Comparison of ENCODE assay signal across 9 mouse cellular contexts in the genomic region with DNA sequence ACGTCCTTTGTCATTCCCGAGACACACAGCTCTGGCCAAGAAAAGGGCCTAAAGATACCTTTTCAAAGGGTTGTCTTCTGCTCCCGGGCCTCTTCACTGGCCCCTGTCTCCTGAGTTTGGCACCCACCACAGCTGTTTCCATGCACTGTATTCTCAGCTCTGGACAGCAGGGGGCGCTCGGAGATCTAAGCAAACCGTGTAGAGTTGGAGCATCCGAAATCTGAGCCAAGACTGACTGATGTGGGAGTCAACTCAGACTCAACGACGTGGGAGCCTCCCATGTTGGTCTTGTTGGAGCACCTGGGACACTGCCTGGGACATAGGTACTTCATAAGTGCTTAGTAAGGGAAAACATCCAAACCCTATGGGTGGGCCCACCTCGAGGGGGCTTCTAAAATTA. TPM values are rescaled to one million over a fixed set of nuclear protein-coding genes. Genes with fewer than 3 reads are reported as not detected.
DNase-seq lines count a peak whose midpoint lies in the region; ATAC-seq lines count a peak whose summit lies in the region.
"Had no signal": no experiment of that assay in that cellular context is flagged by ENCODE, and none has a peak within 500 bp of the region (broad histone marks: within the 10 kb centered on the region; RNA-seq: fewer than 3 reads in every experiment).

No protein-coding gene starts in this region.

- H3K4me1 ChIP-seq in embryonic facial prominence, embryonic 15.5 days, result no peaks in the 10 kb centered on the region
- H3K4me1 ChIP-seq in heart, embryonic 16.5 days (ENCODE audit: control insufficient read depth, insufficient read depth, low read length), result peaks cover 2% of the 10 kb centered on the region; the same call in 1 of the 2 replicates
- H3K4me1 ChIP-seq in liver, embryonic 11.5 days (replicated peaks; ENCODE audit: control insufficient read depth, insufficient read depth, low read length), result peaks cover 8% of the 10 kb centered on the region
- H3K4me1 ChIP-seq in neural tube, embryonic 11.5 days (ENCODE audit: control insufficient read depth, insufficient read depth, low read length), result no peaks in the 10 kb centered on the region
- H3K4me1 ChIP-seq in stomach, embryonic 15.5 days, result no peaks in the 10 kb centered on the region

- H3K27ac ChIP-seq in embryonic facial prominence, embryonic 15.5 days (replicated peaks), result no peak overlapping the region
- no peak overlapping the region for H3K27ac ChIP-seq in heart, embryonic 16.5 days (ENCODE audit: low read length)
- H3K27ac ChIP-seq in liver, embryonic 11.5 days (ENCODE audit: low read depth, low read length), result no peak overlapping the region
- no peak overlapping the region for H3K27ac ChIP-seq in neural tube, embryonic 11.5 days (ENCODE audit: low read depth, low read length)
- no peak overlapping the region for H3K27ac ChIP-seq in stomach, embryonic 15.5 days

- no peak overlapping the region for H3K4me2 ChIP-seq in embryonic facial prominence, embryonic 15.5 days (replicated peaks)
- no peak overlapping the region for H3K4me2 ChIP-seq in heart, embryonic 16.5 days (ENCODE audit: low read depth, low read length)
- no peak overlapping the region for H3K4me2 ChIP-seq in liver, embryonic 11.5 days
- no peak overlapping the region for H3K4me2 ChIP-seq in neural tube, embryonic 11.5 days (ENCODE audit: low read depth)
- no peak overlapping the region for H3K4me2 ChIP-seq in stomach, embryonic 15.5 days

- ATAC-seq in CD4-positive, CD25-positive, alpha-beta regulatory T cell, adult 4 months, result peak; percentile 79
- ATAC-seq in embryonic facial prominence, embryonic 15.5 days (ENCODE audit: insufficient number of reproducible peaks, low FRiP score, low TSS enrichment, low read depth), result 0 out of 2 replicates have a peak, but pooled peaks have one; percentile 48
- ATAC-seq in heart, embryonic 16.5 days (replicated peaks; ENCODE audit: extremely low read depth, insufficient read depth, low FRiP score), result peak; percentile 43; the same call in 1 of the 2 replicates
- 0 out of 2 replicates have a peak, but pooled peaks have one; percentile 13 for ATAC-seq in liver, embryonic 11.5 days (replicated peaks; ENCODE audit: low FRiP score)
- ATAC-seq in neural tube, embryonic 11.5 days (ENCODE audit: insufficient read depth, low FRiP score, low TSS enrichment), result 0 out of 2 replicates have a peak, but pooled peaks have one; percentile 45
- ATAC-seq in stomach, embryonic 15.5 days (ENCODE audit: insufficient read depth, low FRiP score, low read depth), result peak; percentile 57

- H3K36me3 ChIP-seq in embryonic facial prominence, embryonic 15.5 days, result peaks cover 13% of the 10 kb centered on the region
- H3K36me3 ChIP-seq in heart, embryonic 16.5 days (ENCODE audit: control insufficient read depth, insufficient read depth), result peaks cover 8% of the 10 kb centered on the region
- peaks cover 4% of the 10 kb centered on the region for H3K36me3 ChIP-seq in liver, embryonic 11.5 days (ENCODE audit: control insufficient read depth, insufficient read depth, low read length)
- peaks cover 2% of the 10 kb centered on the region for H3K36me3 ChIP-seq in neural tube, embryonic 11.5 days (ENCODE audit: control insufficient read depth, insufficient read depth, low read length)
- peaks cover 8% of the 10 kb centered on the region for H3K36me3 ChIP-seq in stomach, embryonic 15.5 days

- H3K9me3 ChIP-seq in embryonic facial prominence, embryonic 15.5 days (replicated peaks), result no peaks in the 10 kb centered on the region
- no peaks in the 10 kb centered on the region for H3K9me3 ChIP-seq in heart, embryonic 16.5 days (replicated peaks; ENCODE audit: control insufficient read depth, low read length)
- no peaks in the 10 kb centered on the region for H3K9me3 ChIP-seq in liver, embryonic 11.5 days (ENCODE audit: control insufficient read depth, low read length)
- H3K9me3 ChIP-seq in neural tube, embryonic 11.5 days (ENCODE audit: control insufficient read depth, low read length), result no peaks in the 10 kb centered on the region
- no peaks in the 10 kb centered on the region for H3K9me3 ChIP-seq in stomach, embryonic 15.5 days

- peak; percentile 91 for DNase-seq in brain, adult 2 months (ENCODE audit: low read depth, low spot score)
- DNase-seq in kidney, postnatal 10 days, result peak; percentile 93
- peak; percentile 79 for DNase-seq in liver, embryonic 11.5 days (ENCODE audit: low spot score)
- DNase-seq in neural tube, embryonic 11.5 days (ENCODE audit: low spot score), result peak; percentile 88

- no peak overlapping the region for H3K9ac ChIP-seq in embryonic facial prominence, embryonic 15.5 days
- H3K9ac ChIP-seq in heart, embryonic 16.5 days (ENCODE audit: low read length), result no peak overlapping the region
- no peak overlapping the region for H3K9ac ChIP-seq in liver, embryonic 11.5 days (ENCODE audit: low read depth, low read length)
- H3K9ac ChIP-seq in neural tube, embryonic 11.5 days (ENCODE audit: low read length), result no peak overlapping the region
- H3K9ac ChIP-seq in stomach, embryonic 15.5 days, result no peak overlapping the region

- H3K27me3 ChIP-seq in embryonic facial prominence, embryonic 15.5 days, result no peaks in the 10 kb centered on the region
- H3K27me3 ChIP-seq in heart, embryonic 16.5 days (ENCODE audit: control insufficient read depth, insufficient read depth, low read length), result peaks cover 6% of the 10 kb centered on the region; the same call in 1 of the 2 replicates
- H3K27me3 ChIP-seq in liver, embryonic 11.5 days (replicated peaks; ENCODE audit: control insufficient read depth, insufficient read depth, low read length), result no peaks in the 10 kb centered on the region
- no peaks in the 10 kb centered on the region for H3K27me3 ChIP-seq in neural tube, embryonic 11.5 days (ENCODE audit: control insufficient read depth, insufficient read depth, low read length)
- no peaks in the 10 kb centered on the region for H3K27me3 ChIP-seq in stomach, embryonic 15.5 days (replicated peaks)

- 15% methylated on average over 10 of the region's 10 CpGs for WGBS in embryonic facial prominence, embryonic 15.5 days
- 8% methylated on average over 10 of the region's 10 CpGs for WGBS in heart, embryonic 16.5 days
- 14% methylated on average over 10 of the region's 10 CpGs for WGBS in liver, embryonic 11.5 days
- WGBS in neural tube, embryonic 11.5 days, result 15% methylated on average over 10 of the region's 10 CpGs
- WGBS in stomach, embryonic 15.5 days, result 9% methylated on average over 10 of the region's 10 CpGs

- no peak overlapping the region for H3K4me3 ChIP-seq in embryonic facial prominence, embryonic 15.5 days (replicated peaks)
- H3K4me3 ChIP-seq in heart, embryonic 16.5 days (ENCODE audit: low read length), result no peak overlapping the region
- H3K4me3 ChIP-seq in liver, embryonic 11.5 days (ENCODE audit: low read depth, low read length), result no peak overlapping the region
- no peak overlapping the region for H3K4me3 ChIP-seq in neural tube, embryonic 11.5 days (ENCODE audit: low read depth, low read length)
- no peak overlapping the region for H3K4me3 ChIP-seq in stomach, embryonic 15.5 days (replicated peaks)
- H3K4me3 ChIP-seq: erythroblast, embryonic 14.5 days had no signal

RNA-seq across cellular contexts. Expression of a gene that starts 10.1 kb away (rescaled TPM):
- polyA plus RNA-seq in CD4-positive, CD25-positive, alpha-beta regulatory T cell, adult 4 months (2017; shearing (Covaris generic)), result 10 to 100 TPM; 32.0 to 41.1 TPM
- 220 and 225 TPM in 2 replicates for polyA plus RNA-seq in embryonic facial prominence, embryonic 15.5 days (2015; fragmentation: Nextera tagmentation; extraction: Ambion mirVana)
- polyA plus RNA-seq in heart, embryonic 16.5 days (2015; fragmentation: Nextera tagmentation; extraction: Ambion mirVana), result 164 and 168 TPM in 2 replicates
- polyA plus RNA-seq in liver, embryonic 11.5 days (2014; fragmentation: Nextera tagmentation; extraction: Ambion mirVana), result 265 and 295 TPM in 2 replicates
- 274 and 290 TPM in 2 replicates for polyA plus RNA-seq in neural tube, embryonic 11.5 days (2014; fragmentation: Nextera tagmentation; extraction: Ambion mirVana)
- polyA plus RNA-seq in stomach, embryonic 15.5 days (2015; fragmentation: Nextera tagmentation; extraction: Ambion mirVana), result 208 and 227 TPM in 2 replicates

RNA-seq across cellular contexts. Expression of a gene that starts 10.4 kb away (rescaled TPM):
- polyA plus RNA-seq in CD4-positive, CD25-positive, alpha-beta regulatory T cell, adult 4 months (2017; shearing (Covaris generic)), result 1,000 to 10,000 TPM; 1,023 to 1,039 TPM
- polyA plus RNA-seq in embryonic facial prominence, embryonic 15.5 days (2015; fragmentation: Nextera tagmentation; extraction: Ambion mirVana), result 1,008 and 1,040 TPM in 2 replicates
- 2,414 and 2,430 TPM in 2 replicates for polyA plus RNA-seq in heart, embryonic 16.5 days (2015; fragmentation: Nextera tagmentation; extraction: Ambion mirVana)
- polyA plus RNA-seq in liver, embryonic 11.5 days (2014; fragmentation: Nextera tagmentation; extraction: Ambion mirVana), result 1,052 and 1,118 TPM in 2 replicates
- polyA plus RNA-seq in neural tube, embryonic 11.5 days (2014; fragmentation: Nextera tagmentation; extraction: Ambion mirVana), result 920 and 934 TPM in 2 replicates
- 1,112 and 1,167 TPM in 2 replicates for polyA plus RNA-seq in stomach, embryonic 15.5 days (2015; fragmentation: Nextera tagmentation; extraction: Ambion mirVana)

RNA-seq across cellular contexts. Expression of a gene that starts 10.6 kb away (rescaled TPM):
- polyA plus RNA-seq in CD4-positive, CD25-positive, alpha-beta regulatory T cell, adult 4 months (2017; shearing (Covaris generic)), result not detected
- polyA plus RNA-seq in embryonic facial prominence, embryonic 15.5 days (2015; fragmentation: Nextera tagmentation; extraction: Ambion mirVana), result 0.67 and 6.2 TPM in 2 replicates
- polyA plus RNA-seq in heart, embryonic 16.5 days (2015; fragmentation: Nextera tagmentation; extraction: Ambion mirVana), result 0.55 TPM in 1 of 2 replicates, not detected in the other
- 0.69 and 2.4 TPM in 2 replicates for polyA plus RNA-seq in liver, embryonic 11.5 days (2014; fragmentation: Nextera tagmentation; extraction: Ambion mirVana)
- 2.3 and 2.5 TPM in 2 replicates for polyA plus RNA-seq in neural tube, embryonic 11.5 days (2014; fragmentation: Nextera tagmentation; extraction: Ambion mirVana)
- 2.0 and 3.0 TPM in 2 replicates for polyA plus RNA-seq in stomach, embryonic 15.5 days (2015; fragmentation: Nextera tagmentation; extraction: Ambion mirVana)

RNA-seq across cellular contexts. Expression of a gene that starts 31.0 kb away (rescaled TPM):
- under 1 TPM in 1 of 2 experiments, not detected in 1; 0.39 TPM for polyA plus RNA-seq in CD4-positive, CD25-positive, alpha-beta regulatory T cell, adult 4 months (2017; shearing (Covaris generic))
- polyA plus RNA-seq in embryonic facial prominence, embryonic 15.5 days (2015; fragmentation: Nextera tagmentation; extraction: Ambion mirVana), result 8.3 and 10.1 TPM in 2 replicates
- 4.7 and 5.6 TPM in 2 replicates for polyA plus RNA-seq in heart, embryonic 16.5 days (2015; fragmentation: Nextera tagmentation; extraction: Ambion mirVana)
- 1.6 and 4.1 TPM in 2 replicates for polyA plus RNA-seq in liver, embryonic 11.5 days (2014; fragmentation: Nextera tagmentation; extraction: Ambion mirVana)
- 2.5 and 2.6 TPM in 2 replicates for polyA plus RNA-seq in neural tube, embryonic 11.5 days (2014; fragmentation: Nextera tagmentation; extraction: Ambion mirVana)
- polyA plus RNA-seq in stomach, embryonic 15.5 days (2015; fragmentation: Nextera tagmentation; extraction: Ambion mirVana), result 2.4 and 3.8 TPM in 2 replicates

RNA-seq across cellular contexts. Expression of a gene that starts 57.7 kb away (rescaled TPM):
- 10 to 100 TPM; 12.3 to 22.7 TPM for polyA plus RNA-seq in CD4-positive, CD25-positive, alpha-beta regulatory T cell, adult 4 months (2017; shearing (Covaris generic))
- polyA plus RNA-seq in embryonic facial prominence, embryonic 15.5 days (2015; fragmentation: Nextera tagmentation; extraction: Ambion mirVana), result 10.0 and 10.2 TPM in 2 replicates
- polyA plus RNA-seq in heart, embryonic 16.5 days (2015; fragmentation: Nextera tagmentation; extraction: Ambion mirVana), result 19.3 and 22.5 TPM in 2 replicates
- 10.5 and 12.3 TPM in 2 replicates for polyA plus RNA-seq in liver, embryonic 11.5 days (2014; fragmentation: Nextera tagmentation; extraction: Ambion mirVana)
- 3.6 and 3.8 TPM in 2 replicates for polyA plus RNA-seq in neural tube, embryonic 11.5 days (2014; fragmentation: Nextera tagmentation; extraction: Ambion mirVana)
- 21.8 and 23.0 TPM in 2 replicates for polyA plus RNA-seq in stomach, embryonic 15.5 days (2015; fragmentation: Nextera tagmentation; extraction: Ambion mirVana)

Comparison
In these comparisons a context has a peak if more than half of its experiments do, and no peak if none do; other contexts are left out.
1. ATAC-seq: peak in every context shown above with its lines; median percentile 79 in CD4-positive, CD25-positive, alpha-beta regulatory T cell, adult 4 months; 57 in stomach, embryonic 15.5 days; 48 in embryonic facial prominence, embryonic 15.5 days; 45 in neural tube, embryonic 11.5 days; 43 in heart, embryonic 16.5 days; 13 in liver, embryonic 11.5 days.